Mouse (Mus musculus) v-Abl transformed pro-B cells (cell line): Measurements from ENCODE around the gene Nceh1.

Source experiments
- in situ Hi-C, 2 experiments: fragments of 400-800 bp; cut with MboI; formaldehyde crosslinking; loops; one replicate each; pipeline ENCODE4 v1.15.1; 2025; ENCODE audit not compliant: unreplicated experiment in 2 of 2

The Nceh1 gene

GRCm38 (mm10) chr3:27182733-27183600 is at the start of gene Nceh1:
TSS of gene Nceh1 (plus strand) at chr3:27182965.
- in situ Hi-C loops = loop anchor here (5.0 to 10.0 kb wide), 2 partner anchors 54 to 282 kb away; no protein-coding TSS in a partner anchor

- in situ Hi-C loops = no loop called here
Observed at GRCm38 (mm10) chr3:27140101-27140500, 42.7 kb upstream of the Nceh1 start.

- in situ Hi-C loops = no loop called here
Observed at GRCm38 (mm10) chr3:27143570-27143969, 39.2 kb upstream of the Nceh1 start.

GRCm38 (mm10) chr3:27145733-27146132 is 37.0 kb upstream of the Nceh1 start:
- in situ Hi-C loops = no loop called here

- in situ Hi-C loops = no loop called here
Observed at GRCm38 (mm10) chr3:27153191-27153671, 29.5 kb upstream of the Nceh1 start.

- in situ Hi-C loops = no loop called here
Observed at GRCm38 (mm10) chr3:27153701-27154209, 29.0 kb upstream of the Nceh1 start, which contains the start of gene Ect2. TSS of gene Ect2 (minus strand) at chr3:27153878.

GRCm38 (mm10) chr3:27154280-27154679 is 28.5 kb upstream of the Nceh1 start:
- in situ Hi-C loops = no loop called here

- in situ Hi-C loops = no loop called here
Observed at GRCm38 (mm10) chr3:27155051-27155855, 27.5 kb upstream of the Nceh1 start.

- in situ Hi-C loops = no loop called here
Observed at GRCm38 (mm10) chr3:27155856-27156593, 26.7 kb upstream of the Nceh1 start.

GRCm38 (mm10) chr3:27156594-27156949 is 26.2 kb upstream of the Nceh1 start:
- in situ Hi-C loops = no loop called here

GRCm38 (mm10) chr3:27158910-27159309 is 23.9 kb upstream of the Nceh1 start:
- in situ Hi-C loops = no loop called here

- in situ Hi-C loops = no loop called here
Observed at GRCm38 (mm10) chr3:27161645-27162409, 20.9 kb upstream of the Nceh1 start.

- in situ Hi-C loops = no loop called here
Observed at GRCm38 (mm10) chr3:27162410-27162804, 20.4 kb upstream of the Nceh1 start.

- in situ Hi-C loops = no loop called here
Observed at GRCm38 (mm10) chr3:27165481-27166065, 17.2 kb upstream of the Nceh1 start.

- in situ Hi-C loops = no loop called here
Observed at GRCm38 (mm10) chr3:27170257-27170656, 12.5 kb upstream of the Nceh1 start.

- in situ Hi-C loops = loop anchor here (5.0 to 10.0 kb wide), 2 partner anchors 58 to 285 kb away; no protein-coding TSS in a partner anchor
Observed at GRCm38 (mm10) chr3:27179711-27180110, 3.1 kb upstream of the Nceh1 start.

- in situ Hi-C loops = loop anchor here (5.0 to 10.0 kb wide), 2 partner anchors 54 to 281 kb away; no protein-coding TSS in a partner anchor
Observed at GRCm38 (mm10) chr3:27183601-27184175, 923 bp downstream of the Nceh1 start.

GRCm38 (mm10) chr3:27188386-27188785 is 5.6 kb downstream of the Nceh1 start:
- in situ Hi-C loops = loop anchor here in 1 of 2 experiments (10.0 kb wide), 1 partner anchor 276 kb away; no protein-coding TSS in a partner anchor
